Mouse (Mus musculus) embryonic facial prominence, embryonic 13.5 days (tissue): Measurements from ENCODE around the gene Jakmip3. TPM values are rescaled to one million over a fixed set of nuclear protein-coding genes. Genes with fewer than 3 reads are reported as not detected.

ENCODE experiments used
- ATAC-seq: fragments of 200-750 bp; cut with Nextera tagmentation; 2 replicates; pipeline ENCODE4 v1.8.0; 2017; ENCODE audit warnings: low read depth; ENCODE audit not compliant: insufficient number of reproducible peaks, insufficient read depth, low FRiP score, low TSS enrichment
- H3K27ac ChIP-seq: fragments of 300-500 bp; sonication (generic); 2 replicates; pipeline ENCODE4 v1.5.1; 2015; ENCODE audit warnings: moderate library complexity, mild to moderate bottlenecking, inconsistent platforms
- H3K27me3 ChIP-seq: fragments of 300-500 bp; sonication (generic); 2 replicates; pipeline ENCODE4 v1.6.1; 2015; ENCODE audit warnings: mild to moderate bottlenecking, inconsistent platforms
- H3K36me3 ChIP-seq: fragments of 300-500 bp; sonication (generic); 2 replicates; pipeline ENCODE4 v1.6.1; 2015; ENCODE audit warnings: mild to moderate bottlenecking, inconsistent platforms
- H3K4me1 ChIP-seq: fragments of 300-500 bp; sonication (generic); 2 replicates; pipeline ENCODE4 v1.6.1; 2015; ENCODE audit warnings: inconsistent platforms
- H3K4me2 ChIP-seq: fragments of 300-500 bp; sonication (generic); 2 replicates; pipeline ENCODE4 v1.6.1; 2015; ENCODE audit warnings: moderate library complexity, mild to moderate bottlenecking, inconsistent platforms
- H3K4me3 ChIP-seq: fragments of 300-500 bp; sonication (generic); 2 replicates; pipeline ENCODE4 v1.5.1; 2015; ENCODE audit warnings: mild to moderate bottlenecking, inconsistent platforms
- H3K9ac ChIP-seq: fragments of 300-500 bp; sonication (generic); 2 replicates; pipeline ENCODE4 v1.6.1; 2015; ENCODE audit warnings: mild to moderate bottlenecking, inconsistent platforms
- H3K9me3 ChIP-seq: fragments of 300-500 bp; sonication (generic); 2 replicates; pipeline ENCODE4 v1.6.1; 2016; ENCODE audit warnings: inconsistent platforms
- WGBS: fragments of 180-500 bp; shearing (Covaris S2); methylation state at CpG from one replicate; pipeline ENCODE4 v1.1.7; 2015; ENCODE audit warnings: mixed read lengths; 5-methylcytosine and 5-hydroxymethylcytosine counted together
- polyA plus RNA-seq: library from polyadenylated mRNA; unstranded; fragments of >200 nt; fragmentation: Nextera tagmentation; extraction: Ambion mirVana; gene quantifications from 2 replicates; pipeline ENCODE4 v1.2.1, GENCODE M21; 2015

Jakmip3 gene
- polyA plus RNA-seq, 1 experiment from 2014 or later: 0.41 TPM

GRCm38 (mm10) chr7:138913616-138914015 is 26.9 kb upstream of the Jakmip3 start:
- H3K27ac ChIP-seq: no peak overlapping the region
- no peak overlapping the region for H3K9ac ChIP-seq
- H3K9me3 ChIP-seq: no peaks in the 10 kb centered on the region
- no peaks in the 10 kb centered on the region for H3K27me3 ChIP-seq
- H3K4me3 ChIP-seq: no peak overlapping the region
- WGBS: 64% methylated on average over 3 of the region's 3 CpGs
- no peaks in the 10 kb centered on the region for H3K36me3 ChIP-seq
- no peak overlapping the region for H3K4me2 ChIP-seq
- H3K4me1 ChIP-seq: peaks cover 6% of the 10 kb centered on the region
- no peak for ATAC-seq

- H3K4me3 ChIP-seq: peak overlapping the region; percentile 36
- 3% methylated on average over 26 of the region's 26 CpGs for WGBS
- peak overlapping the region; percentile 60 for H3K9ac ChIP-seq
- ATAC-seq: no peak
- H3K27me3 ChIP-seq: no peaks in the 10 kb centered on the region
- H3K4me2 ChIP-seq: peak overlapping the region; percentile 67
- peaks cover 11% of the 10 kb centered on the region for H3K4me1 ChIP-seq
- no peaks in the 10 kb centered on the region for H3K9me3 ChIP-seq
- H3K36me3 ChIP-seq: no peaks in the 10 kb centered on the region
- peak overlapping the region; percentile 52; the same call in 1 of the 2 replicates for H3K27ac ChIP-seq
Measured at GRCm38 (mm10) chr7:138919156-138919944, 21.2 kb upstream of the Jakmip3 start.

GRCm38 (mm10) chr7:138921611-138922010 is 18.9 kb upstream of the Jakmip3 start:
- ATAC-seq: no peak
- Histone ChIP-seq H3K4me3 (no peak overlapping the region), H3K36me3 (no peaks in the 10 kb centered on the region), H3K27ac (no peak overlapping the region), H3K4me2 (no peak overlapping the region), H3K9me3 (no peaks in the 10 kb centered on the region), H3K27me3 (no peaks in the 10 kb centered on the region), H3K4me1 (peaks cover 11% of the 10 kb centered on the region), H3K9ac (no peak overlapping the region)
- 93% methylated on average over 8 of the region's 8 CpGs for WGBS

- Histone ChIP-seq H3K4me2 (no peak overlapping the region), H3K4me3 (no peak overlapping the region), H3K4me1 (peaks cover 9% of the 10 kb centered on the region), H3K9me3 (no peaks in the 10 kb centered on the region), H3K9ac (no peak overlapping the region), H3K36me3 (no peaks in the 10 kb centered on the region), H3K27ac (no peak overlapping the region), H3K27me3 (no peaks in the 10 kb centered on the region)
- no peak for ATAC-seq
- 12% methylated on average over 3 of the region's 3 CpGs for WGBS
Measured at GRCm38 (mm10) chr7:138923756-138924425, 16.6 kb upstream of the Jakmip3 start.

GRCm38 (mm10) chr7:138928456-138928855 is 12.1 kb upstream of the Jakmip3 start:
- Histone ChIP-seq H3K36me3 (no peaks in the 10 kb centered on the region), H3K27me3 (no peaks in the 10 kb centered on the region), H3K27ac (no peak overlapping the region), H3K4me1 (no peaks in the 10 kb centered on the region), H3K4me2 (no peak overlapping the region), H3K4me3 (no peak overlapping the region), H3K9ac (no peak overlapping the region), H3K9me3 (no peaks in the 10 kb centered on the region)
- 90% methylated on average over 4 of the region's 4 CpGs for WGBS
- no peak for ATAC-seq

- H3K9ac ChIP-seq: no peak overlapping the region
- H3K4me3 ChIP-seq: no peak overlapping the region
- H3K27me3 ChIP-seq: peaks cover 26% of the 10 kb centered on the region
- H3K4me2 ChIP-seq: no peak overlapping the region
- WGBS: 86% methylated on average over 3 of the region's 3 CpGs
- no peaks in the 10 kb centered on the region for H3K9me3 ChIP-seq
- H3K27ac ChIP-seq: no peak overlapping the region
- no peak for ATAC-seq
- no peaks in the 10 kb centered on the region for H3K36me3 ChIP-seq
- no peaks in the 10 kb centered on the region for H3K4me1 ChIP-seq
Measured at GRCm38 (mm10) chr7:138934523-138934922, 6.0 kb upstream of the Jakmip3 start.

- Histone ChIP-seq H3K27ac (no peak overlapping the region), H3K27me3 (peaks cover 70% of the 10 kb centered on the region), H3K4me2 (no peak overlapping the region), H3K4me3 (no peak overlapping the region), H3K9me3 (no peaks in the 10 kb centered on the region), H3K4me1 (peaks cover 12% of the 10 kb centered on the region), H3K9ac (no peak overlapping the region), H3K36me3 (no peaks in the 10 kb centered on the region)
- ATAC-seq: no peak
- 78% methylated on average over 7 of the region's 7 CpGs for WGBS
Measured at GRCm38 (mm10) chr7:138938991-138939390, 1.5 kb upstream of the Jakmip3 start.

GRCm38 (mm10) chr7:138940256-138940611 is 296 bp upstream of the Jakmip3 start:
- Histone ChIP-seq H3K27ac (no peak overlapping the region), H3K4me1 (peaks cover 12% of the 10 kb centered on the region), H3K27me3 (peaks cover 81% of the 10 kb centered on the region), H3K9ac (peak overlapping the region; percentile 64), H3K9me3 (no peaks in the 10 kb centered on the region), H3K36me3 (no peaks in the 10 kb centered on the region), H3K4me2 (peak overlapping the region; percentile 90), H3K4me3 (peak overlapping the region; percentile 49)
- ATAC-seq: no peak
- WGBS: 1% methylated on average over 17 of the region's 17 CpGs

GRCm38 (mm10) chr7:138941571-138941970 is 1.0 kb downstream of the Jakmip3 start:
- Histone ChIP-seq H3K4me2 (peak overlapping the region; percentile 90), H3K9ac (no peak overlapping the region), H3K4me1 (peaks cover 12% of the 10 kb centered on the region), H3K27ac (no peak overlapping the region), H3K27me3 (peaks cover 86% of the 10 kb centered on the region), H3K4me3 (peak overlapping the region; percentile 49), H3K36me3 (no peaks in the 10 kb centered on the region), H3K9me3 (no peaks in the 10 kb centered on the region)
- no peak for ATAC-seq
- 24% methylated on average over 5 of the region's 5 CpGs for WGBS

GRCm38 (mm10) chr7:138942301-138942700 is 1.8 kb downstream of the Jakmip3 start:
- Histone ChIP-seq H3K4me2 (no peak overlapping the region), H3K4me1 (peaks cover 12% of the 10 kb centered on the region), H3K27ac (no peak overlapping the region), H3K4me3 (no peak overlapping the region), H3K36me3 (no peaks in the 10 kb centered on the region), H3K9ac (no peak overlapping the region), H3K9me3 (no peaks in the 10 kb centered on the region), H3K27me3 (peaks cover 85% of the 10 kb centered on the region)
- 77% methylated on average over 1 of the region's 1 CpGs for WGBS
- no peak for ATAC-seq

- H3K9me3 ChIP-seq: no peaks in the 10 kb centered on the region
- WGBS: 51% methylated on average over 3 of the region's 3 CpGs
- no peak overlapping the region for H3K27ac ChIP-seq
- no peak for ATAC-seq
- peaks cover 52% of the 10 kb centered on the region for H3K27me3 ChIP-seq
- H3K4me3 ChIP-seq: no peak overlapping the region
- no peak overlapping the region for H3K4me2 ChIP-seq
- H3K4me1 ChIP-seq: peaks cover 6% of the 10 kb centered on the region
- no peaks in the 10 kb centered on the region for H3K36me3 ChIP-seq
- H3K9ac ChIP-seq: no peak overlapping the region
Measured at GRCm38 (mm10) chr7:138945668-138946067, 5.1 kb downstream of the Jakmip3 start.

GRCm38 (mm10) chr7:138947741-138948140 is 7.2 kb downstream of the Jakmip3 start:
- Histone ChIP-seq H3K4me1 (no peaks in the 10 kb centered on the region), H3K27me3 (peaks cover 32% of the 10 kb centered on the region), H3K9me3 (no peaks in the 10 kb centered on the region), H3K9ac (no peak overlapping the region), H3K27ac (no peak overlapping the region), H3K4me3 (no peak overlapping the region), H3K36me3 (no peaks in the 10 kb centered on the region), H3K4me2 (no peak overlapping the region)
- ATAC-seq: no peak
- WGBS: 85% methylated on average over 8 of the region's 8 CpGs
